Mouse (Mus musculus) lung, embryonic 16.5 days (tissue): ENCODE measurements around the gene Ywhab. TPM values are rescaled to one million over a fixed set of nuclear protein-coding genes. Genes with fewer than 3 reads are reported as not detected.
A peak's percentile ranks its signal among the peaks of the same experiment; 100 is the strongest.

ENCODE experiments used
- ATAC-seq: fragments of 200-750 bp; cut with Nextera tagmentation; 2 replicates; pipeline ENCODE4 v1.8.0; 2017; ENCODE audit warnings: low read depth, mild to moderate bottlenecking, moderate library complexity
- H3K27ac ChIP-seq: fragments of 300-500 bp; sonication (generic); 2 replicates; pipeline ENCODE4 v1.5.1; 2014; ENCODE audit warnings: mild to moderate bottlenecking, control low read depth, low read length
- H3K27me3 ChIP-seq: fragments of 300-500 bp; sonication (generic); 2 replicates; pipeline ENCODE4 v1.6.1; 2014; ENCODE audit warnings: low read depth, low read length, mixed read lengths; ENCODE audit not compliant: control insufficient read depth, insufficient read depth
- H3K36me3 ChIP-seq: fragments of 300-500 bp; sonication (generic); 2 replicates; pipeline ENCODE4 v1.6.1; 2014; ENCODE audit warnings: low read length; ENCODE audit not compliant: control insufficient read depth, insufficient read depth
- H3K4me1 ChIP-seq: fragments of 300-500 bp; sonication (generic); replicated peaks from 2 replicates; pipeline ENCODE4 v1.6.1; 2014; ENCODE audit warnings: low read length, mixed read lengths; ENCODE audit not compliant: control insufficient read depth, insufficient read depth
- H3K4me2 ChIP-seq: fragments of 300-500 bp; sonication (generic); 2 replicates; pipeline ENCODE4 v1.6.1; 2014; ENCODE audit warnings: low read depth, low read length, control low read depth
- H3K4me3 ChIP-seq: fragments of 300-500 bp; sonication (generic); 2 replicates; pipeline ENCODE4 v1.5.1; 2014; ENCODE audit warnings: mild to moderate bottlenecking, low read length, control low read depth
- H3K9ac ChIP-seq: fragments of 300-500 bp; sonication (generic); 2 replicates; pipeline ENCODE4 v1.6.1; 2014; ENCODE audit warnings: low read length, control low read depth
- H3K9me3 ChIP-seq: fragments of 300-500 bp; sonication (generic); 2 replicates; pipeline ENCODE4 v1.6.1; 2016; ENCODE audit warnings: low read length; ENCODE audit not compliant: control insufficient read depth
- WGBS: fragments of 180-500 bp; shearing (Covaris S2); extraction: QIAGEN DNeasy Blood & Tissue Kit; methylation state at CpG from one replicate; pipeline ENCODE4 v1.1.7; 2014; 5-methylcytosine and 5-hydroxymethylcytosine counted together
- polyA plus RNA-seq: library from polyadenylated mRNA; unstranded; fragments of >200 nt; fragmentation: Nextera tagmentation; extraction: Ambion mirVana; gene quantifications from 2 replicates; pipeline ENCODE4 v1.2.1, GENCODE M21; 2015

Gene Ywhab
- polyA plus RNA-seq, 1 experiment from 2014 or later, result 308 TPM

DNA sequence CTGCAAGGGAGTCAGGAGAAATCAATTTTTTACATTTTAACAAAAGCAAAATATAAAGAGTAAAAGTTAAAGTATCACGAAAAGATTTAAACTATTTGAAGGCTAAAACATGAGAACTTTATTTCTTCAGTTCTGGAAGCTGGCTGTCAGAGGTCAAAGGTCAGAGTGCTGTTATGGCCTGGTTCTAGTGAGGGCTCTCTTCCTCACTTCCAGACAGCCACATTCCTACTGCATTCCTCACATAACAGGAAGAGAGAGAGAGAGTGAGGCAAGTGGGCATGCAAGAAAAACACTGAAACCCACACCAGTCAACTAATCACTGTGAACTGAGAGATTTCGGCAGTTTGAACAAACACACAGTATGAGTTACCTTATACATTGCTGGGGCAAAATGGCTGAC is 20.7 kb upstream of the Ywhab start:
- H3K27me3 ChIP-seq, result no peaks in the 10 kb centered on the region

GRCm38 (mm10) chr2:163976448-163976847 is 18.3 kb upstream of the Ywhab start:
- 86% methylated on average over 6 of the region's 7 CpGs for WGBS
- ATAC-seq, result no peak
- Histone ChIP-seq H3K9me3 (peaks cover 3% of the 10 kb centered on the region; the same call in 1 of the 2 replicates), H3K27me3 (no peaks in the 10 kb centered on the region), H3K4me3 (no peak overlapping the region), H3K9ac (no peak overlapping the region), H3K36me3 (no peaks in the 10 kb centered on the region), H3K4me1 (no peaks in the 10 kb centered on the region), H3K27ac (no peak overlapping the region), H3K4me2 (no peak overlapping the region)

More for the DNA sequence above, 20.7 kb upstream of the Ywhab start:
- no peaks in the 10 kb centered on the region for H3K4me1 ChIP-seq
- no peak overlapping the region for H3K4me2 ChIP-seq
- H3K4me3 ChIP-seq, result no peak overlapping the region
- no peaks in the 10 kb centered on the region for H3K36me3 ChIP-seq
- H3K27ac ChIP-seq, result no peak overlapping the region
- WGBS, result 75% methylated on average over 2 of the region's 2 CpGs
- ATAC-seq, result no peak
- no peak overlapping the region for H3K9ac ChIP-seq
- peaks cover 3% of the 10 kb centered on the region; the same call in 1 of the 2 replicates for H3K9me3 ChIP-seq

DNA sequence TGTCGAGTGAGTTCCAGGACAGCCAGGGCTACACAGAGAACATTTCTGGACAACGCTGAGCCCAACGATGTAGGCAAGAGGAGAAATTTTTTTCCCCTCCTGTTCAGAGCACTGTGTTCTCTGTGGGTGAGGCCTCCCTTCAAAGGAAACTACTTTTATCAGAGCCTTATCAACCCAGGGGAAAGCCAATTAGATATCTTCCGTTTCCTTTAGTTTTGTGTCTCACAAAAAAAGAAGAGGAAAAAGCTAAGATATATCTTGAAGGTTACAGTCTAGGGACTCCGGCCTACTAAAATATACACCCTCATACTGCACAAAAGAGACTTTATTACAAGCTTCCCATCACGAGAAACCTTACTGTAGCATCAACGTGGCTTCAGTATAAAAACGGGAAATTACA is 7.5 kb upstream of the Ywhab start:
- Histone ChIP-seq H3K27me3 (no peaks in the 10 kb centered on the region), H3K27ac (no peak overlapping the region), H3K9ac (no peak overlapping the region), H3K4me3 (no peak overlapping the region), H3K4me2 (no peak overlapping the region), H3K9me3 (no peaks in the 10 kb centered on the region), H3K4me1 (no peaks in the 10 kb centered on the region), H3K36me3 (no peaks in the 10 kb centered on the region)
- ATAC-seq, result no peak
- WGBS, result 75% methylated on average over 8 of the region's 8 CpGs

DNA sequence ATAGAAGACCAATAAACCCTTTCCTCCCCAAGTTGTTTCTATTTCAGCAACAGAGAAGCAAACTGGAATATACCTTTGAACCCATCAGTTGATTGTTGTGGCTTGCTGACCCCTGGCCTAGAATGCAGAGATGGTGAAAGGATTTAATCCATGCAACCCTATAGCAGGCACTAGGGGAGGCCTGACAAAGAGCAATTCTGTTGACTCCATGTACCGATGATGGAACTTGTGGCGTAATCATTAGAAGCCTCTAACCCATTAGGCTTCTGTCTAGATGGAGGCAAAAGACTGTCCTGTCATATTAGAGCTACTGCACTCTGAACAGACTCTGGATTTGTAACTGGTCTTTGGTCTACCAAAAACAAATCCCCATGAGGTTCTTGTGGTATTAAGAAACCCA is 1.9 kb upstream of the Ywhab start:
- no peak overlapping the region for H3K9ac ChIP-seq
- no peaks in the 10 kb centered on the region for H3K9me3 ChIP-seq
- 94% methylated on average over 2 of the region's 2 CpGs for WGBS
- H3K27me3 ChIP-seq, result no peaks in the 10 kb centered on the region
- H3K4me1 ChIP-seq, result peaks cover 12% of the 10 kb centered on the region
- H3K4me3 ChIP-seq, result no peak overlapping the region
- no peak overlapping the region for H3K27ac ChIP-seq
- no peak for ATAC-seq
- H3K4me2 ChIP-seq, result no peak overlapping the region
- H3K36me3 ChIP-seq, result peaks cover 2% of the 10 kb centered on the region

GRCm38 (mm10) chr2:163994977-163995862 is 460 bp downstream of the Ywhab start:
- Histone ChIP-seq H3K9me3 (no peaks in the 10 kb centered on the region), H3K27me3 (no peaks in the 10 kb centered on the region), H3K36me3 (peaks cover 10% of the 10 kb centered on the region), H3K4me3 (peak overlapping the region; percentile 81), H3K4me2 (peak overlapping the region; percentile 68), H3K27ac (peak overlapping the region; percentile 96), H3K9ac (peak overlapping the region; percentile 88), H3K4me1 (peaks cover 20% of the 10 kb centered on the region)
- WGBS, result 1% methylated on average over 63 of the region's 79 CpGs
- ATAC-seq, result peak; percentile 100

DNA sequence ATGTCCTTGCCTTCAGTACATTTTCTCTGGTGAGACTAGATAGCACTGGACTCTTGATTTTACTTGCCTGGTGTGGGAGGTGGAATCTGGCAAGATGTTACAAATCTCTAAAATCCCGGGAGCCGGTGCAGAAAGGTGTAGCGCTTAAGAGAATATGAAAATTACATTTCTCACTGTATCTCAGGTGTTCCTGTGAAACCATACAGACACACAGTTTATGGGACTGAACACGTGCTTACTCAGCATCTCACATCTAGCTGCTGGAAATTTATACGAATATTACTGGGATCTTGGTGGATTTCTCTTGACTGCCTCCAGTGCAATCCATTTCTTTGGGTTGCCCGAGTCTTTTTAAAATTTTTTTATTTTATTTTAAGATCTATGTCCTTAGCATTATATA is 1.5 kb downstream of the Ywhab start:
- H3K4me1 ChIP-seq, result peaks cover 20% of the 10 kb centered on the region
- WGBS, result 60% methylated on average over 6 of the region's 6 CpGs
- no peaks in the 10 kb centered on the region for H3K9me3 ChIP-seq
- no peak for ATAC-seq
- peak overlapping the region; percentile 68 for H3K4me2 ChIP-seq
- no peak overlapping the region for H3K27ac ChIP-seq
- H3K36me3 ChIP-seq, result peaks cover 10% of the 10 kb centered on the region
- H3K4me3 ChIP-seq, result peak overlapping the region; percentile 81
- peak overlapping the region; percentile 88 for H3K9ac ChIP-seq
- H3K27me3 ChIP-seq, result no peaks in the 10 kb centered on the region

GRCm38 (mm10) chr2:163996899-163997298 is 2.1 kb downstream of the Ywhab start:
- Histone ChIP-seq H3K4me2 (peak overlapping the region; percentile 19), H3K4me3 (no peak overlapping the region), H3K27me3 (no peaks in the 10 kb centered on the region), H3K27ac (no peak overlapping the region), H3K36me3 (peaks cover 10% of the 10 kb centered on the region), H3K9me3 (no peaks in the 10 kb centered on the region), H3K9ac (no peak overlapping the region), H3K4me1 (peaks cover 20% of the 10 kb centered on the region)
- WGBS, result 45% methylated on average over 5 of the region's 5 CpGs
- no peak for ATAC-seq

DNA sequence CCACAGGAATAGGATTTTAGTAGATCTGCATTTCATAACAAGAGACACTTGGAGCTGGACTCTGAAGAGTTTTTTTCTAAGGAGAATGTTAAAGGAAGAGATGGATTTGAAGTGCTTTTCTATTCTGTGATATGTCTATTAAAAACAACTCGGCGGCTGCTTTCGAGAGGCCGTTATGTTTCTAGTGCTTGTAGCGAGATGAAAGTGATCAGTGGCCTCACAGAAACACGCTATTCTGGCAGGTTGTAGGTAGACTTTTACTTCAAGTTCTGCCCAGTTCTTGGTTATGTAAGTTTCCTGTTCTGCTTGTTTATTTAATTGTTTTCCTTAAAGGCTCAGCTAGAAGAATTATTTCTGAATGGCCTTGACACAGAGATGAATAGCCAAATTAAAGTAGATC is 4.2 kb downstream of the Ywhab start:
- no peak overlapping the region for H3K4me3 ChIP-seq
- peaks cover 10% of the 10 kb centered on the region for H3K36me3 ChIP-seq
- H3K9me3 ChIP-seq, result no peaks in the 10 kb centered on the region
- no peak overlapping the region for H3K27ac ChIP-seq
- 70% methylated on average over 6 of the region's 6 CpGs for WGBS
- no peak overlapping the region for H3K9ac ChIP-seq
- peaks cover 23% of the 10 kb centered on the region for H3K4me1 ChIP-seq
- ATAC-seq, result no peak
- H3K27me3 ChIP-seq, result no peaks in the 10 kb centered on the region
- H3K4me2 ChIP-seq, result no peak overlapping the region

- H3K9ac ChIP-seq, result no peak overlapping the region
- no peak for ATAC-seq
- no peaks in the 10 kb centered on the region for H3K9me3 ChIP-seq
- 89% methylated on average over 3 of the region's 3 CpGs for WGBS
- peaks cover 10% of the 10 kb centered on the region for H3K36me3 ChIP-seq
- no peak overlapping the region for H3K4me2 ChIP-seq
- peaks cover 22% of the 10 kb centered on the region for H3K4me1 ChIP-seq
- no peak overlapping the region for H3K27ac ChIP-seq
- no peaks in the 10 kb centered on the region for H3K27me3 ChIP-seq
- H3K4me3 ChIP-seq, result no peak overlapping the region
Observed at GRCm38 (mm10) chr2:164002637-164003036, 7.9 kb downstream of the Ywhab start.
